Mouse (Mus musculus) heart, adult 2 months (tissue): ENCODE data around the gene Btnl9. TPM values are rescaled to one million over a fixed set of nuclear protein-coding genes. Genes with fewer than 3 reads are reported as not detected.
"Not testable (repeated sequence)": the region's sequence is repeated elsewhere in the genome, so short reads cannot be mapped to it uniquely, and the experiment has no call there.

Source experiments
- DNase-seq, 2 experiments: peaks; one replicate each; pipeline ENCODE4 v3.0.0; 2021
- H3K27ac ChIP-seq: fragments of 200-600 bp; 2 replicates; pipeline ENCODE4 v1.8.1; 2022
- H3K27me3 ChIP-seq: fragments of 200-500 bp; 2 replicates; pipeline ENCODE4 v1.6.1; 2012; ENCODE audit warnings: mild to moderate bottlenecking, low read length, inconsistent platforms, mixed read lengths; ENCODE audit not compliant: control insufficient read depth, insufficient read depth
- H3K36me3 ChIP-seq: fragments of 200-500 bp; 2 replicates; pipeline ENCODE4 v1.6.1; 2012; ENCODE audit warnings: low read length, inconsistent platforms; ENCODE audit not compliant: control insufficient read depth, insufficient read depth
- H3K4me1 ChIP-seq: fragments of 200-500 bp; 2 replicates; pipeline ENCODE4 v1.6.1; 2011; ENCODE audit warnings: low read length; ENCODE audit not compliant: control insufficient read depth, insufficient read depth
- H3K4me3 ChIP-seq: fragments of 200-600 bp; 2 replicates; pipeline ENCODE4 v1.8.1; 2022
- H3K79me2 ChIP-seq: fragments of 200-500 bp; replicated peaks from 2 replicates; pipeline ENCODE4 v1.6.1; 2012; ENCODE audit warnings: mild to moderate bottlenecking, inconsistent platforms, low read length, moderate library complexity, mixed read lengths; ENCODE audit not compliant: control insufficient read depth, insufficient read depth
- H3K9ac ChIP-seq: fragments of 200-500 bp; 2 replicates; pipeline ENCODE4 v1.6.1; 2012; ENCODE audit warnings: low read depth, mild to moderate bottlenecking, control low read depth, inconsistent platforms, low read length, mixed read lengths
- CTCF ChIP-seq: fragments of 200-600 bp; IDR thresholded peaks from 2 replicates; pipeline ENCODE4 v1.8.1; 2022; ENCODE audit warnings: antibody characterized with exemption, mild to moderate bottlenecking, moderate library complexity
- EP300 ChIP-seq: fragments of 200-500 bp; IDR thresholded peaks from 2 replicates; pipeline ENCODE4 v1.6.1; 2011; ENCODE audit warnings: low read depth, low read length, control low read depth; ENCODE audit not compliant: insufficient read depth
- POLR2A ChIP-seq: fragments of 200-500 bp; IDR thresholded peaks from 2 replicates; pipeline ENCODE4 v1.6.1; 2011; ENCODE audit warnings: mild to moderate bottlenecking, low read depth, low read length, control low read depth; ENCODE audit not compliant: insufficient read depth
- WGBS: fragments of 180-500 bp; shearing (Covaris S2); methylation state at CpG from one replicate; pipeline ENCODE4 v1.1.7; 2018; 5-methylcytosine and 5-hydroxymethylcytosine counted together
- intact Hi-C: fragments of 180-260 bp; cut with DNase I; formaldehyde crosslinking; loops from one replicate; pipeline ENCODE4 v1.15.1; 2025
- polyA plus RNA-seq: library from polyadenylated mRNA; depleted of rRNA; stranded (reverse); fragments of >200 nt; gene quantifications from 2 replicates; pipeline ENCODE4 v1.2.3, GENCODE M21; 2012
- total RNA-seq, 2 experiments: library from RNA; stranded (reverse); gene quantifications; 2 replicates each; pipeline ENCODE4 v1.2.3; 2021

The Btnl9 gene
- total and polyA plus RNA-seq, 3 experiments, result 18.9 to 31.4 (median 25.0) TPM

DNA sequence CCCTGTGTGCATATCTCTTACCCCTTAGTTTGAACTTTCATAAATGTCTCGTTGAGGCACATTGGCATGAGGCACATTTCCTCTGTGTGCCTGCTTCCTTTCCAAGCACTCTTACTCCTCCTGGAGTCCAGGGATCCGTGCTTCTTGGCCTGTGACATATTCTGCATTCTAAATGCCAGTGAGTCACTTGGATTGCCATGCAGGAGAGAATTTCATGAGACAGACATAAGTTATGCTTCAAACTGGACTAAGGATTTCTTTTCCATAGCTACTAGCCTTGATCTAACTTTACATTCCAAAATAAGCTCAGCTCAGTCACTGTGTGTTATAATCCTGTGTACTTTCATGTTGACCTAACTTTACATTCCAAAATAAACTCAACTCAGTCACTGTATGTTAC, 4.1 kb upstream of the Btnl9 start:
- Histone ChIP-seq H3K27me3 (no peaks in the 10 kb centered on the region), H3K36me3 (no peaks in the 10 kb centered on the region), H3K79me2 (no peaks in the 10 kb centered on the region), H3K9ac (no peak overlapping the region), H3K4me3 (no peak overlapping the region), H3K4me1 (peaks cover 4% of the 10 kb centered on the region), H3K27ac (no peak overlapping the region)
- TF ChIP-seq EP300 (no peak), POLR2A (no peak), CTCF (no peak)
- 13% methylated on average over 2 of the region's 2 CpGs for WGBS
- intact Hi-C loops, result no loop called here
- DNase-seq, result no peak

DNA sequence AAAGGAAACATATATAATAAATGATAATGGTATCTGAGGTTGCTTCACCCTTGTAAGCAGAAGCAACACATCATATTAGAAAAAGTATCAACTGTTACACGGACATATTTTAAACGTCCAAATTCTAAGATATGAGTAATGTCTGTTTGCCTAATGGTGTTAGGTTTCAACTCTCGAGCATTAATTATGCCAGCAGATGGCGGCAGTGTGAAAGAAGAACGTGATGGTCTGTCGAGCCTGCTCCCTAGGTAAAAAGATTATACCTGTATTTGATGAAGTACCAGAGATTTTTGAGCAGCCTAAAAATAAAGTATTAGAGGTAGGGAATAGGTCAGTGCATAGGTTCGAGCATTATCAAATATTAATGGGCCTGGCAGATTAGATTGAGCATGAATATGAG, 2.8 kb upstream of the Btnl9 start:
- Histone ChIP-seq H3K27ac (no peak overlapping the region), H3K36me3 (no peaks in the 10 kb centered on the region), H3K9ac (no peak overlapping the region), H3K79me2 (no peaks in the 10 kb centered on the region), H3K4me3 (no peak overlapping the region), H3K27me3 (no peaks in the 10 kb centered on the region), H3K4me1 (no peaks in the 10 kb centered on the region)
- intact Hi-C loops, result loop anchor here (1.0 to 5.0 kb wide), 2 partner anchors 82 to 317 kb away; partner anchors contain the start of gene Irgm1
- TF ChIP-seq CTCF, result peak; percentile 87
- no peak for TF ChIP-seq POLR2A
- 1% methylated on average over 7 of the region's 7 CpGs for WGBS
- peak; percentile 54 to 64 for DNase-seq

- Histone ChIP-seq H3K9ac (0 out of 2 replicates have a peak overlapping the region, but pooled peaks have one; percentile 2), H3K4me1 (peaks cover 1% of the 10 kb centered on the region; the same call in 1 of the 2 replicates), H3K36me3 (peaks cover 1% of the 10 kb centered on the region; the same call in 1 of the 2 replicates), H3K79me2 (no peaks in the 10 kb centered on the region), H3K27me3 (no peaks in the 10 kb centered on the region), H3K27ac (peak overlapping the region; percentile 85), H3K4me3 (peak overlapping the region; percentile 7; the same call in 1 of the 2 replicates)
- TF ChIP-seq EP300 (no peak), CTCF (no peak), POLR2A (no peak)
- no peak for DNase-seq
- intact Hi-C loops, result loop anchor here (2.0 to 5.0 kb wide), 3 partner anchors 73 to 315 kb away; partner anchors contain the start of genes Irgm1 and Olfr1396
- WGBS, result 54% methylated on average over 10 of the region's 10 CpGs
Measured at GRCm38 (mm10) chr11:49187701-49188100, 742 bp upstream of the Btnl9 start.

GRCm38 (mm10) chr11:49186452-49186851, 507 bp downstream of the Btnl9 start:
- Histone ChIP-seq H3K79me2 (no peaks in the 10 kb centered on the region), H3K36me3 (peaks cover 7% of the 10 kb centered on the region), H3K27me3 (no peaks in the 10 kb centered on the region), H3K9ac (peak overlapping the region; percentile 53), H3K4me3 (peak overlapping the region; percentile 40), H3K4me1 (peaks cover 1% of the 10 kb centered on the region; the same call in 1 of the 2 replicates), H3K27ac (peak overlapping the region; percentile 85)
- 46% methylated on average over 6 of the region's 6 CpGs for WGBS
- no peak for DNase-seq
- TF ChIP-seq EP300, result no peak
- peak; percentile 70 for TF ChIP-seq CTCF
- TF ChIP-seq POLR2A, result no peak
- intact Hi-C loops, result loop anchor here (2.0 to 5.0 kb wide), 3 partner anchors 72 to 314 kb away; partner anchors contain the start of genes Irgm1 and Olfr1396

DNA sequence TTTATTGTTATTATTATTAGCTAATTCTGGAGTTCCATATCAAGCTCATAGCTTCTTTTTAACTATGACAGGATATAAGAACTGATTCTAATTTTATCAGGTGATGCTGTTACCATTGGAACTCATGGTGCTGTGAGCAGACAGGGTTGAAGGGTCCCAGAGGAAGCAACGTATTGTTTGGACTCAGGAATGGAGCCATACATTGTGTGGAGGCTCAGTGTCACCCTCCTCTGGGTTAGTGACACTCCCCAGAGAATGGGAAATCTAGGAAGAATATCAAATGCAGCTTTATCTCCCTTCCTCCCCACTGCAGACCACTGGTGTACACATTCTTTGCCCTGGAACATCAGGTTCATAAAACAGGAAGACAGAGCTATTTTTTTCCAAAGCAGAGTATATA, 3.8 kb downstream of the Btnl9 start:
- no peaks in the 10 kb centered on the region for H3K79me2 ChIP-seq
- peaks cover 1% of the 10 kb centered on the region; the same call in 1 of the 2 replicates for H3K4me1 ChIP-seq
- no peak for DNase-seq
- 28% methylated on average over 1 of the region's 1 CpGs for WGBS
- TF ChIP-seq CTCF, result no peak
- TF ChIP-seq POLR2A, result no peak
- no peak for TF ChIP-seq EP300
- H3K27me3 ChIP-seq, result no peaks in the 10 kb centered on the region
- intact Hi-C loops, result loop anchor here (5.0 kb wide), 1 partner anchor 36 kb away; no protein-coding TSS in a partner anchor
- peaks cover 10% of the 10 kb centered on the region for H3K36me3 ChIP-seq
- H3K27ac ChIP-seq, result peak overlapping the region; percentile 49
- H3K9ac ChIP-seq, result no peak overlapping the region
- H3K4me3 ChIP-seq, result no peak overlapping the region

DNA sequence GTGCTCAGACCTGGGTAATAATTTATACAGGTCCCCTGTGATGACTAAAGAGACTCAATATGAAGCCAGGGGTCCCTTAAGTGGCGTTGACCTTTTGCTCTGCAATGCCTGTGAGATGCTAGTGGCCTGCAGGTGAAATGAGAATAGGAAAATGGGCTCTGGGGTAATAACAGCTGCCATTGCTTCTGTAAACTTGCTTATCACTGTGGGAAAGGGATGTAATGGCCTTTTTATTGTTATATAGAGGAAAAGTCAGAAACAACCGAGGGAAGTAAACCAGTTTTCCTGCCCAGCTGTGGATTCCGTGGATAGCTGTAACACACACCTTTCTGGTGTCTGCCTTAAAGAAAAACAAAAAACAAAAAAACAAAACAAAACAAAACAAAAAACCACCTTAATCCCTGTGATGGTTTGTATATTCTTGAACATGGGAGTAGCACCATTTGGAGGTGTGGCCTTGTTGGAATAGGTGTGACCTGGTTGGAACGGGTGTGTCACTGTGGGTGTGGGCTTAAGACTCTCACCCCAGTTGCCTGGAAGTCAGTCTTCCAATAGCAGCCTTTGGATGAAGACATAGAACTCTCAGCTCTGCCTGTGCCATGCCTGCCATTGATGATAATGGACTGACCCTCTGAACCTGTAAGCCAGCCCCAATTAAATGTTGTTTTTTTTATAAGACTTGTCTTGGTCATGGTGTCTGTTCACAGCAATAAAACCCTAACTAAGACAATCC, 10.7 kb downstream of the Btnl9 start:
- H3K4me3 ChIP-seq, intact Hi-C loops, H3K9ac ChIP-seq, H3K79me2 ChIP-seq, H3K4me1 ChIP-seq, DNase-seq, H3K36me3 ChIP-seq, H3K27me3 ChIP-seq: not testable (repeated sequence)
- 45% methylated on average over 4 of the region's 4 CpGs for WGBS
- peak overlapping the region; percentile 26 for H3K27ac ChIP-seq
